Mouse (Mus musculus) kidney, embryonic 15.5 days (tissue): ENCODE results near the gene Slc6a5. TPM values are rescaled to one million over a fixed set of nuclear protein-coding genes. Genes with fewer than 3 reads are reported as not detected.

Source experiments
- polyA plus RNA-seq: library from polyadenylated mRNA; unstranded; fragments of >200 nt; fragmentation: Nextera tagmentation; extraction: Ambion mirVana; gene quantifications from 2 replicates; pipeline ENCODE4 v1.2.1, GENCODE M21; 2015

Gene Slc6a5
- polyA plus RNA-seq, 1 experiment from 2014 or later, result 0.04 TPM

Other genes with a start within 250 kb of the Slc6a5 start
- gene Htatip2, start 151.0 kb upstream of the Slc6a5 start, polyA plus RNA-seq, result 8.3 and 8.6 TPM in 2 replicates
- 62.5 and 65.8 TPM in 2 replicates for gene Prmt3, start 131.8 kb upstream of the Slc6a5 start, polyA plus RNA-seq
- 11.5 and 12.3 TPM in 2 replicates for gene Nell1, start 64.7 kb downstream of the Slc6a5 start, polyA plus RNA-seq